Mouse (Mus musculus): Measurements from ENCODE around the gene Decr2.

DNA sequence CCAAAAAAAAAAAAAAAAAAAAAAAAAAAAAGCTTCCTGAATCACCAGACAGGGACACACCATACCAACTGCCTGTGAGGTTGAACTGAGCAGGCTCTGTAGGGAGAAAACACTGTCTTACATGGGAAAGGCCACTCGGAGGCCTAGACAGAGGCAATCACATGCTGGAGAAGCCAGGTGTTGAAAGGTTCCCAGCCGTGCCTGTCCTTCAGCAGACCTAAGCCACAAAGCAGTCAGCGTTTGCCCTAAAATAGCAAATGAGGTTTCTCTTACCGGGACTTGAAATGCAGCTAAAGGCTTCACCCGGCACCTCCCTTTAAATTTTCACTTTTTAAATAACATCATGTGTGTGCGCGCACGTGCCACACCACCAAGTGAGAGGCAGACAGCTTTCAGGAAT lies 42.0 kb downstream of the Decr2 start:
- TF ChIP-seq HCFC1 (IDR thresholded peaks at IDR 0.05; ENCODE audit: borderline replicate concordance, insufficient read depth, low read length) (no peak), CHD2 (IDR thresholded peaks at IDR 0.05; ENCODE audit: low read depth, low read length) (no peak), MAFK (IDR thresholded peaks at IDR 0.05; ENCODE audit: insufficient read depth, low read depth, low read length) (no peak)

Data from ES-E14 (cell line).